Mouse (Mus musculus): ENCODE measurements at regions not wholly inside any gene's neighbourhood (a gene's known extent, or its start where the extent isn't known, plus 50 kb on each side); places are given as distances from the start of the nearest gene placed in this dataset.

DNA sequence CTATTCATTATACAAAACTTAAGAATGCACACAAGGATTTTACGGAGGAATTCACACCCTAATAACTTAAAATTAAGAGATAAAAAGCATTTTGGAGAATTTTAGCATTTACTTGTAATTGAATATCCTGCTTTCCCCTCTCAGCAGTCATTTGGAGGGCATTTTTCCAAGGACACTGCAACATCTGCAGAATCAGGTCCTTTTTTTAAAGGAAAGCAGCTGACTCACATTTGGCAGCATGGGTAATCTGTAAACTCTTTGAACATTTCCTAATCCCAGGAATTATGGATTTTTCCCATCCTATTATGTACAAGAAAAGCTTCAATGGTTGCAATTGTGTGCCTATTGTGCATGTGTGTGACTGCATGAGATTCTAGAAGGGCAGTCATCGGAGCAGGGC, 112.0 kb downstream of the Gm19410 start:
- no peak for DNase-seq (ENCODE audit: low spot score in 2 of 2)

DNA sequence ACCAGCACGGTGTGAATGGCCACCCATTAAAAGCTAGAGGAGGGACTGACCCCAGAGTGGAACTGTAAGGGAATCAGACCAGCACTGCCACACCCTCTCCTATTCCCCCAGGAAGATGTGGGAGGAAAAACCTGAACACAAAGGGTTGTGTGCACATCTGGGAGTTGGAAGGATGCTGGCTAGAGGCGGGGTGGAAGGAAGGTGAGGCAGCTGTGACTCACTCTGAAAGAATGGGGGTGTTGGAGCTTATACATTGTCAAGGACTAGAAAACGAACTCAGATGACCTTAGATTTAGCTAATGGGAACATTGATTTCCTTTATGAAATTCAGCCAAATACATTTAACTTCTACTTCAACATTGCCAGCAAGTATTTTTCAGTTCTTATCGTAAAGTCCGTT, 116.2 kb downstream of the Gm19410 start:
- DNase-seq (ENCODE audit: low spot score in 2 of 2), result no peak

DNA sequence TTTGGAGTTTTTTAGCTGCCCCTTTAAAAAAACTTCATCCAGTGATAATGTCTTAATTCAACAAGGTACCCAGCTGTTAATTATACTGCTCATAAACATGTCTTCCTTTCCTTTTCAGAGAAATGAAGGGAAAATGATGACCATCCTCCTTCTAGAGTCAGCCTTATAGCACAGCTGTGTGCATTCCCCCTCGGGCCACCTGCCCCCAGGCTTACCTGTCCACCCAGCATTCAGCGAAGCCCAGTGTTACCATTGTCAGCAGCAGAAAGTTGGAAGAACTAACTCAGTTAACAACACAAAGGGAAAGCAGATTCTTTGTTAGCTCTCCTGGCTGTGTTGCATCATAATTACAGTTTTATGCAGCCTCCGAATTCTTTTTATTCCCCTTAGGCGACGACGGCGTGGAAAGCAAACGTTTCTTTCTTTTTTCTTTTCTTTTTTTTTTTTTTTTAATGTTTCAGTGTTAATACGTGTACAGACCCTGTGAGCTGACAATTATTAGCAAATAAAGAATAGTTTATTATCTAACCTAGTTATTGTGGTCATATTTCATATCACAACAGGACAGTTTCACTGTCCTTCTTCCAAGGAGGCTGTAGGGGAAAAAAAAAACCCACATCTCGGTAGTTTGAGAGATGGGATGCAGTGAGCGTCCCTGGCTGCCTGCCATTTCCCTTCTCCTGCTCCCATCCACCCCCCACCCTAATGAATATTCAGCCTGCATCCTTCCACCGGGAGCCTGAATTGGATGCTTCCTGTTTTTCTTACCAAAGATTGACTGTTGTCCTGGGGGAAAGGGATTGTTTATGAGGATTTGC, 117.3 kb downstream of the Gm19410 start:
- no peak for DNase-seq (ENCODE audit: low spot score in 2 of 2)

DNA sequence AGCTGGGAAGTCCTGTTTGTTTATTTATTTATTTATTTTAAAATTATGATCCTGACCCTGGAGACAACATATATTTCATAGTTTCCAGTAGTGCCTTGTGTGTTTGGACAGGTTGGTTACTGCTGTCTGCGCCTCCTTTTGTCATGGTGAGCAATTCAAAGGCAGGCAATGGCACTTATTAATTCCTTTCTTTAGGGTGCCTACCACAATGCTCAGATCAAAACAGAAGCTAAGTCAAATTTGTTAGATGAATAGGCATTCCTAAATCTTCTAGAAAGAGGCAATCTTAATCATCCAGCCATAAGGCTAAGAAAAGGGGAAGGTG, 117.8 kb downstream of the Gm19410 start:
- no peak for DNase-seq (ENCODE audit: low spot score in 2 of 2)

DNA sequence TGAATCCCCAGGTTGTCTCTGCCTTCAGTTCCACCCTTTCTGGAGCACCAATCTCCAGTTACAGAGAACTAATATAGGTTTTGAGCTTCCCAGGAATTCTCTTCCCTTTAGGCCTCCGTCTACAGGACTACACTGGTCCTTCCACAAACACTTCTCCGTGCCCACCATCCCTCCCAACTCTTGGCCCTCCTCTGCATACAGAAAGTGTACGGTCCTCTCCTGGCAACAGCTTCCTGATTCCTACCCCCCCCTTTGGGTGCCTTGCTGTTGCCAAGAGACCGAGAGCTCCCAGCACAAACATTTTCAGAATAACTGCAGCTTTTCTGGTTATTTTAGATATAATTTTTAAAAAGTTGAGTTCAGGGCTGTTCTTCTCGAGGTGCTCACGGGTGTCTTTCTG, 119.0 kb downstream of the Gm19410 start:
- no peak for DNase-seq (ENCODE audit: low spot score in 2 of 2)

DNA sequence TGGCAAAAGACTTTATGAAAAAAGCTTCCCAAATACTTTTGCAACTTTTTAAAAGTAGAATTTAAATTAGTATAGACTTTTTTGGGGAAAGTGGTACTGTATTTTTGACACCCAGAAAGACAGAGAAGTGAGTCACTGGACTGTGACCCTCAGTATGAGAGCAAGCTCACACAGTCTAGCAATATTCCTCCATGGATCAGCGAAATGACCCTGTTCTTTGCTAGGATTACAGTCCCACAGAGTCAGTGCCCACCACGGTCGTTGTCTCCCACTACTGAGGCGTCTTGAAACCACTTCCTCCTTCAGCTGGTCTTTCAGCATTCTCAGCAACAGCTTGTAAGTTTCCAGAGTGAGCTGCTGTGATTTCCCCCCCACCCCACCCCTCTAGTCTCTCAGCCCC, 124.5 kb downstream of the Gm19410 start:
- DNase-seq (ENCODE audit: low spot score in 2 of 2), result no peak

DNA sequence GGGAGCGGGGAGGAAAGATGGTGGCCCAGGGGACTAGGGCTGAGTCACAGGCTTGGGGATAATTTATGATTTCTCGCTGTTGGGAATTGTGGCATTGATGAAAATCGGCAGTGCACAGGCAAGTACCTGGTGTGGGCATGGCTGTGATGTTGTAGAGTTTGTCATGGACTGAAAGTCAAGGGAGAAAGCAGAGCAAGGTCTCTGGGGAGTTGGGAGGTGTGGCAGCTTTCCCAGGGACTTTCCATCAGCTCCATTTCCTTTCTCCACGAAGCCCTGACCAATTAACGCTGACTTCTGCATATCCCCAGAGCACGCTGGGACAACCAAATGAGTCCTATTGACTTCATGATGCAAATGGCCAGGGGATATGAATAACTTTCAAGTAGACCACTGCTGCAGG, 126.2 kb downstream of the Gm19410 start:
- DNase-seq (ENCODE audit: low spot score in 2 of 2), result no peak

DNA sequence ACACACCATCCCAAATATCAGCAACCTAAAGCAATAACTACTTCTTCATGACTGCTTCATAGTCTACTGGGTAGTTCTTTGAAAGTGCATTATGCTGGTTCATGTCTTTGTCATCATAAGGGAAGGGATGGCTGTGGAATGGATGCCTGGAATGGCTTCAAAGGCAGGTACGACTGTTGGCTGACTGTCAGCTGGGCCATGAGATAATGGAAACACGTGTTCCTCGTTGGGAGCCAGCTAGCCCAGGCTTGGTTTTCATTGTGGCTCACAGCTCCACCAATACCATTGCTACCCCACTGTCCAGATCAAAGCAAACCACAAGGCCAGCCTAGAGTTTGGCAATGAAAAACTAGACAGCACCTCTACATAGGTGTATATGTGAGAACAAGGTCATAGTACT, 132.9 kb downstream of the Gm19410 start:
- no peak for DNase-seq (ENCODE audit: low spot score in 2 of 2)

DNA sequence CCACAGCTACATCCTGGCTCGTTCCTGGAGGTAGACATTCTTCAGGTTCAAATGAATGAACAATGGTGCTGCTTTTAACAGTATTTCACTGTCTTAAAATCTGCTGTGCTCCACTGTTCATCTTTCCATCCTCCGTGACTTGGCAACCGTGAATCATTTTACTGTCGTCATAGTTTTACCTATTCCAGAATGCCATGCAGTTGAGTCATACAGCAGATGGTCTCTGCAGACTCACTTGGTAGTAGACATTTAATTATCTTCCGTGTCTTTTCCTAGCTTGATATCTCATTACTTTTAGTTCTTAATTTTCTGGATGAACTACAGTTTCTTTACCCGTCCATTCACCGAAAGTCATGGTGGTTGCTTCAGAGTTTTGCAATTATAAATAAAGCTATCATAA, 135.9 kb downstream of the Gm19410 start:
- no peak for DNase-seq (ENCODE audit: low spot score in 2 of 2)

DNA sequence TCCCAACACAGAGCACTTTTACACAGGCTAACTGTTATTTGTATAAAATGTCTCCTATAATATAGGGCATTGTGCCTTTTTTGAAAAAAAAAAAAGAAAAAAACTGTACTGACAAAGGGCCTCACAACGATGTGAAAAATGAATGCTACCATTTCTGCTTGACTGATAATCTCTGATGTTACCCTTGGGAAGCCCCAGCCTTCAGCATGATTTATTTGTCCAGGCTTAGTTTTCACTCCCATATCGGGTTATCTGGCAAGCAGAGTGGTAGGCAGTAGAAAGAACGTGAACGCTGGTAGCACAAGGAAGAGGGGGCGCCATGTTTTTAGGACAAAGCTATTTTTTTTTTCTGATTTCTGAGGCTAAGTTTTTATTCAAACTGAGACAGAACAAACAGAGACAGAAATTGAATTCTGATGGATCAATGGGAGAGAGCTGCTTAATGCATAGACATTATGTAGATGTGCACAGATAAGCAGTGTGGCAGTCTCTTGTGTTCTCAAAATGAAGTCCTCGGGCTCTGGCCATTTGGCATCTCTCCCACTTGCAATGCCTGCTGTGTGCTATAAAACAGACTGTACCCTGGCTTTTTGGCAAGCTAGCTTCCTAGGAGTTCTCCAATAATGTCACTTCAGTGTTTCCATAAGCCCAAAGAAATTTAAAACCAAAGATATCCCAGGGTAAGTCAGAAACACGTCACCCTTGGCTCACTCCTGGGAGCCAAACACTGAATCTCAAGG, 139.3 kb downstream of the Gm19410 start:
- no peak for DNase-seq (ENCODE audit: low spot score in 2 of 2)

DNA sequence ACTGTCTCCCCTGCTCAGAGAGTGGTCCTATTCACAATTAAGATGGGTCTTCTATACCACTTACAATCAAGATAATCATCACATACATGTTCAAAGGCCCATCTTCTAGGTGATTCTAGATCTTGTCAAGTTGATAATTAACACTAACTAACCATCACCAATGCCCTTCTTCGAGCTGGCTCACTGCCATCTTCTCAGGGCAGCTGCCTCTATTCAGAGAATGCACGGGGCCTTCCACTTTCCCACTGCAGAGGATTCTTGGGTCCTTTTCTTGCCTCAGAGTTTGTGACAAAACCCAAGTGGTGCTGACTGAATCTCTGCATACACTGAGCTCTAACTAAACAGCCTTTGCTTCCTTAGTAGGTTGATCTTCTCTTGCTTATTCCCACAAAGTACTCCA, 142.4 kb downstream of the Gm19410 start:
- no peak for DNase-seq (ENCODE audit: low spot score in 2 of 2)

DNA sequence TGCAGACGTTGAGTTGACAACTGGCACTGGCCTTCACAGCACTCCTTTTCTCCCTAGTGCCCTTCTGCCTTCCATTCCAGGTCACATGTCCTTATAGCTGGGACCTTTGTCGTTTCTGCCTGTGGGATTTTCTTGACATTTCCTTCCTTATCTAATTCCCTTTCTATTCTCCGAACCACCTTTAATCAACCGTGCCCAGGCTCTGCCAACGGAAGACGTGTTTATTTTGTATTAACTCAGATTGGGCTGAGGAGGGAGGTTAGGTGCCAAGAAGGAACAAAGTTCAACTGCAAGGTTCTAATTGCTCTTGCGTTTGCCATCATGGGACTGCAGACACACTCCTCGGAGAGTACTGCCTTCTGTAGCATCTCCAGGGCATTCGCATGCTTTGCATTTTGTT, 146.7 kb downstream of the Gm19410 start:
- no peak for DNase-seq (ENCODE audit: low spot score in 2 of 2)

DNA sequence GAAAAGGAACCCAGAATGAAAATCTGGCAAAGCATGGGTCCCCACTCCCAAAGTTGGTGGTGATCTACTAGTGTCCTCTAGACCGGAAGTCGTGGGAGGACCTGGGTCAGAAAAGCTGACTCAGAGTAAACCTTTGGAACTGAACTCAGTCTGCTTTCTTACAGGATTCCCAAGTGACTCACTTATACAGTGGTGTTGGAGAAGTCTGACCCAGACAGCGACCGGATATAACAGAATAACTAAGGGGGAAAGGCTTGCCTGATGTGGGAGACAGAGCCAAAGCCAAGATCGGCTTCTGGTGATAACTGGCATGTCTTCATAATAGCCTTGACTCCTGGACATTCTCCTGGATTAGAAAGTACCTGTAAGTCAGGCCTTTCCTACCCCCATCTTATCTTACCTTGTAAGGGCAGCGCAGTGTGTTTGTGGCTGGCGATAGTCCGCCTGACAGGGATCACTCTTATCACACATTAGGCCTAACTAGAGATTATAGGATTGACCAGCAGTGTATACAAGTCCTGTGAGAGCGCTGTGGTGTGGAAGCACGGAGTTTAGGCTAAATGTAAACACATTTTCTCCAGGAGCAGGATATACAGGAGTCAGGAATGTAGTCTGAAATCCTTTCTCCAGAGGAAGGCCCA, 150.4 kb downstream of the Gm19410 start:
- no peak for DNase-seq (ENCODE audit: low spot score in 2 of 2)

DNA sequence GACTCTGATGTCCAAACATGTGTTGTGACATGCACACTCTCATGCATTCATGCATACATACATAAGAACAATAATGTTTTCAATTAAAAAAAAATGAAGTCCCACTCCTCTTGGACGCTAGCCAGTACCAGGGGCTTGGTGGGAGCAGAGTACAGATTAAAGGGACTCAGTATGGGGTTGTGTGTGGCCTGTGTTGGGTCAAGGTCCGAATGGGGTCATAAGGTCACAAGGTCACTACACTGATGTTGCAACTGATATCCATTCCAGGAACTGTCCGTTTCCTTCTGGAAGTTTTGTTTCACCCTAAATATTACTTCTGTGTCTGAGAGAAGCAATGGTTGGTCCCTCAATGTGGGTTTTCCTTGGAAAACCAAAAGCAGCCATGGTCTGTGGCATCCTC, 152.0 kb downstream of the Gm19410 start:
- no peak for DNase-seq (ENCODE audit: low spot score in 2 of 2)

DNA sequence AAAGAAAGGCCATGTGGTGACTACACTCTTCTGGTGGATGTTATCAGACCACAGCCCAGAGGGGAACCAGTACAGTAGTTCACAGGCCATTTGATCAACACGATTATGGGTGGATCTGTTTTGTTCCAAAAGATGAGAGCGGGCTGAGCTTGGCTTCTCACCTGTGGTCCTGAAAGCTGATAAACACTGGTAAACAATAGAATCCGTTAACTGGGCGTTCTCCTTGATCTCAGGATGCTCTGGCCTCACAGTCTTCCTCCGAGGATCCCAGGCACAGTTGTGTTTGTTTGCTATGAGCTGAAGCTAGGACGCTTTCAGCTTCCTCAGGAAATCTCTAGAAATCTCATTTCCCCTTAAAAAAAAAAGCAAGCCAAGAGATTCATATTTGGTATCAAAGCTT, 153.9 kb downstream of the Gm19410 start:
- no peak for DNase-seq (ENCODE audit: low spot score in 2 of 2)

DNA sequence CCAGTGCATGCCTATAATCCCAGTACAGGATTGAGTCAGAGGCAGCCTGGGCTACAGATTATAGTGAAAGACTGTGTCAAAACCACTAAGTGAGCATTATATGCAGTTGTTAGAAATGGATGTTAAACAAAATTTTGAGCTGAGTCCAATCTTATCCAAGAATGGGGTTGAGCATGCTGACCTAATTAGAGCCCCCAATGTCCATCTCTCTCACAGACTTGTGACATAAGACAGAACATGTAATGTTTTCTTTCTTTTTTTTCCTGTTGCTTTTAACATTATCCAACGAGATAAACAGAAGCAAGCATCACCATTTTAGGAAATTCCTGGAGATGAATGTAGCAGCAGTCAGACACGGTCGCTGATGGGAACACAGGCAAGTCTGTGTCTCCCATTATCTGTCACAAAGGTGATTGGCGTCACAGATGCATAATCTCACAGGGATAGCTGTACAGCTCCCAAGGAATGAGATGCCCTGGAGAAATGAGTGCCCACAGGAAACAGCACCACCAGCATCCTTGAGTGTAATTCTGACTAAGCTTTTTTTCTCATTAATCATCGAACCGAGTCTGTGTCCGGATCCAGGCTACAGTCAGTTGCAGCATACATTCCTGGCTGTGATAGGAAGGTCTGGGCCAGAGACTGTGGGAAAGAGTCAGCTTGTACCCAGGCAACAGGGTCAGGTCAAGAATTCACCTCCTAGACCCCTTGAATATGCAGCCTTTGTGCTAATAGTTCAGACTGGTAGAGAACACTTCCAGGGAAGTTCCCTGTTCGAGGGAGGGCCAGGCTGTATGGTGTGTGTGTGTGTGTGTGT, 154.5 kb downstream of the Gm19410 start:
- no peak for DNase-seq (ENCODE audit: low spot score in 2 of 2)

DNA sequence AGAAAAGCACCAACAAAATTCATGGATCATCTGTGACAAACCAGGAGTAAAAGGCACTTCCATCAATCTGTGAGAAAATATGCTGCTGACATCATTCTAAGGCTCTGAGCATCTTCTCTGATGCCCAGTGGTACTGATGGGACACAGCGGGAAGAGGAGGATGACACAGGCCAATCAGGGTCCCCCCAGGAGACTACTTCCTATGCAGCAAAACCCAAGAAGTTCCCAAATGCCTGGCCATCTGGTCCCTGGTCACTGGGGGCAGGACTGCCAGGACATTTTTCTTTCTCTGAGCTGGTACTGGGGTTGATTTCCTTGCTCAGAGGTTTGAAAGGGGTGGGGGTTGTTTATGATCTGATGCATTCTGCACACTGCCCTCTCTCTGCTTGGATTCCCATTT, 158.4 kb downstream of the Gm19410 start:
- DNase-seq (ENCODE audit: low spot score in 2 of 2), result no peak

DNA sequence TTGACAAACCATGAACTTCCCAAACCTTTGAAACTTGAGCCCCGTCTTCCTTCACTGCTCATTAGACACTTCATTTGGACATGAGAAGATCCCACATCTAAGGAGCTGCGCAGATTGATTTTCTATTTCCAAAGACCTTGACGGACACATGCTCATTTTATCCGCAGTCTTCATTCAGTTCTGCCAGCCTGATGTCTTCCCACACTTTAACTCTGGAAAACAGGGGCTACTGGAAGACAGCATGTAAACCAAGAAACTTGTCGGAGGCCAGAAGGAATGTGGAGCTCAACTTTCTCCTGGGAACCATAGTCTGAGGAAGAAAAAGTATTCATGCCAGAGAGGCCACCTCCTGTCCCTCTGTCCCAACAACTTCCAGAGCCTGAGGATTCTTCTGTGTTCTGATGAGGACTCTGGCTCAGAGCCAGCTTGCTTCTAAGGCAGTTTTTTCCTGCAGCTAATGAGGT, 161.8 kb downstream of the Gm19410 start:
- DNase-seq (ENCODE audit: low spot score in 2 of 2), result no peak

DNA sequence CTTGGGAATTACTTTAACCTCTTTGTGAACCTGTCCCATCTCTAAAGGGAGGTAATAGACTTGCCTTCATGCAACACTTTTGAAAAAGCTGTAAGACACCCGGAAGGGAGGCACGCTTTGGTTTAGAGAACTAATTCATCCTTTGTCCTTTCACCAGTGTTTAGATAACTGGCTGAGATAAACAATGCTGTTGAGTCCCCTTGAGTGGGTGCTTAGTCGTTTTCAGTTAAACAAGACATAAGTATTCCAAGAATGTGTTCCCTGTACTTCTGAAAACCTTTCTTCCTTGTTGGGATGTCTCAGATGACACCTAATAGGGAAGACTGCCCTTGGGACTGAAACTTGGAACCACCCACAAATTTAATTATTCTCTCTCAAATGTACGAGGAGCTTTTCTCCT, 164.7 kb downstream of the Gm19410 start:
- no peak for DNase-seq (ENCODE audit: low spot score in 2 of 2)

DNA sequence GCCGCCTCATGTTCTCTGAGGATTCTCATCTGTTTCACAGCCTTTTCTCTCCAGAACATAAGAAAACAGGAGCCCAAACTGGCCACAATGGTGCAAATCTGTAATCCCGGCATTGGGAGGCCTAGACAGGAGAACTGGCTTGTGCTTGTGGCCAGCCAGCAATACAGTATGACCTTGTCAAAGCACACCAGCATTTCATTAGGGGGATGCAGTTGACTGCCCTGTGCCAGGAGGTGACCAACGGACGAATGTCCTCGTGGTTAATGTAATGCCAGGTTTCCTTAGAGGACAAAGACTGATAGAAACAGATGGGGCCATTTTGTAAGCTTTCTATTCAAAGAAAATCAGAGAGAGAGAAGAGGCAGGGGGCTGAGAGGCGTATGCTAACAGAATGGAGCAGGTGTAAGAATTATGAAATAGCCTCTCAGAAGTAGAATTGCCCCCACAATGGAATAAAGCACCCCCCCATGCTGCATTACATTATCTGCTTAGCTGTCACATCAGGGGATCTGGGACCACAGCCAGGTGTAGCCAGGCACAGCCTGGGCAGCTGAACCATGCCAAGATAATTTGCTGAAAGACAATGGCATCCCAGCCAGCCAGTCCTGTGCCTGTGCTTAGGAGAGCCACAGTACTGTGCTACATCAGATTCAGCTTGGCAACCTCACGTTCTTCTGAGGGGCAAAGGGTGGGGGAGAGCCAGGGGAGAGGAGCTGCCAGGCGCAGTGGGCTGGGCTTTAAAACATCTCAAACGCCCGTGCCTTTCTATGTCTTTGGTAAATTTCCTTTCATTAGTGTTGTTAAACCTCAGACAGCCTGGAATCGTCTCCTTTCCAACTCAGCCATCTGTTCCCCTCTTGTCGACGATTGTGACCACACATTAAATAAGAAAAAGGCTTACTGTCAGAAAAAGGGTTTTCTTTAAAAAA, 167.9 kb downstream of the Gm19410 start:
- DNase-seq (ENCODE audit: low spot score in 2 of 2), result no peak

DNA sequence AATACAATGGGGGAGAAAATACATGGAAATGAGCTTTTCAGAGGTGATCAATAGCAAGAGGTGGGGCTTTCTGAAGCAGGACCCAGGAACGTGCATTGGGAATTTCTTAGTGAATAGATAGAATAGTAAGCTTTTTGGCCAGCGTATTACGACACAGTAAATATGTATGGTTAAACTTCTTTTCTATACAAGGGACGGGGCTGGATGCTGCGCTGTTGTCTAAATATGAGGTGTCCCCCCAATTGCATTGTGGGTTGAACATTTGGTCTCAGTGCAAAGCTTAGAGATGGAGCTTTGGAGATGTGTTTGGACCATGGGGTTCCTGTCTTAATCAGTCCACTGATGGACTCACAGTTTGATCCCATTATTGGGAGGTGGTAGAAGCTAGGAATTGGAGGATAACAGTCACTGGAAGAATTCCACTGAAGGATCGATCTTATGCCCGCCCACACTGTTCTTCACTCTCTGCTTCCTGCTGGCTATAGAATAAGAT, 168.6 kb downstream of the Gm19410 start:
- no peak for DNase-seq (ENCODE audit: low spot score in 2 of 2)
